Mouse (Mus musculus): ENCODE measurements around the gene Gtf2ird2. TPM values are rescaled to one million over a fixed set of nuclear protein-coding genes. Genes with fewer than 3 reads are reported as not detected.

Gene Gtf2ird2
- total RNA-seq, 4 experiments from 2014 or later: 16.1 to 19.6 (median 16.4) TPM

DNA sequence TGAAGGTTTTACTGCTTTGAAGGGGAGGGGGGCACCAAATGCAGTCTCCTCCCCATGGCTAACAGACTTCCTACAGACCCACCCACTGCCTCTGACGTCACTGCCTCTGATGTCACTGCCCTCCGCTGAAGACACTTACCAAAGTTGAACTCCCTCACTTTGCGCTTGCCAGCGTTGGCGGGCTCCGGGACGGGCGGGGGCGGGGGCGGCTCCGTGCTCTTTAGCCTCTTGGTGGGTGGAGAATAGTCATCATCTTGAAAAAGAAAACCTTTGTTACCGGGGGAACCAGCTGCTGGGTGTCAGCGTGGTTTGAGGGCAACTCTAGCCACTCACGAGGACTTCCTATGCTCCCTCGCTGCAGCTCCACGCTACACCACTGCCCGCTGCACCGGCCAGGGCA, 82.6 kb downstream of the Gtf2ird2 start:
- no peak for DNase-seq (ENCODE audit: low spot score in 2 of 2)

GRCm38 (mm10) chr5:134268751-134269150, 84.9 kb downstream of the Gtf2ird2 start:
- no peak for DNase-seq (ENCODE audit: low spot score in 2 of 2)

DNA sequence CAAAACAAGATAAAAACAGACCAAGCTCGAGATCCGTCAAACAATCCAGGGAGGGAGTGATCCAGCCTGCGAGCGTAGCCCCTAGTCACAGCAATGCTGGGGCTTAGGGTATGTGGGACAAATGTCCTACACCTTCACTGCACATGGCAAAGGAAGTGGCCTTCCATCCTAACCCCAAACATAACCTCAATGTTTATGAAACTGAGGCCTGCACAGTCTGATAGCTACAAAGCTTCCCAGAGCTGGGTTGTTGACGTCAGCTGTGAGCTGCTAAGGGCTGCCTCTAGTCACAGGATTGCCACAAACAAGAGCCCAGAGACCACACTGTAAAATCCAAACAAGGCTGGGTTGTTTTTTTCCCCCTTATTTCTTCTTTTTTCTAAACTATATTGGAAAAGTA, 85.9 kb downstream of the Gtf2ird2 start:
- no peak for DNase-seq (ENCODE audit: low spot score in 2 of 2)

GRCm38 (mm10) chr5:134270566-134270965, 86.7 kb downstream of the Gtf2ird2 start:
- no peak for DNase-seq (ENCODE audit: low spot score in 2 of 2)

GRCm38 (mm10) chr5:134271421-134271820, 87.6 kb downstream of the Gtf2ird2 start:
- DNase-seq (ENCODE audit: low spot score in 2 of 2): no peak

DNA sequence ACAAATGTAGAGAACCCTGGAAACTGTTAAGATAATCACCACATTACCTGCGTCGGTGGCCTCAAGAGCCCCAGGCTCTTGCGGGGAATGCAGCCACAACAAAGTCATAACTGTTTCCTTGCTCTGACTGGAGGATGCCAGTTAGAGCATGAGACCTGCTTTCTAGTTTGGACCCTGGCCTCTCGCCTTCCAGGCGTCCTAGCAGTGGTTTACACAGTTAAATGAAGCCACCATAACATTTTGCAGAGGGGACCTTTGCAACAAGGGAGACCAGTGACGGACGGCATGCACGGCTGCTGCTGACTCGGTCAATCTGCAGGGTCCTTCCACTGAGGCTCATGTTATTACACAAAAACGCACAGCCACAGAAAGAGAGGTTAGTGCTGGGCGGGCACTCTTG, 88.9 kb downstream of the Gtf2ird2 start:
- DNase-seq (ENCODE audit: low spot score in 2 of 2): no peak

GRCm38 (mm10) chr5:134273761-134274160, 89.9 kb downstream of the Gtf2ird2 start:
- no peak for DNase-seq (ENCODE audit: low spot score in 2 of 2)

Other genes with a start within 250 kb of the Gtf2ird2 start
- 100 to 1,000 TPM in 1 of 4 experiments, 10 to 100 TPM in 3; 53.3 to 102 (median 68.7) TPM for gene Castor2, start 84.3 kb upstream of the Gtf2ird2 start, total RNA-seq (2022)
- 10 to 100 TPM; 15.6 to 18.8 (median 16.9) TPM for gene Rcc1l, start 7.2 kb upstream of the Gtf2ird2 start, total RNA-seq (2022)
- gene Ncf1, start 45.6 kb downstream of the Gtf2ird2 start, total RNA-seq (2022): 10 to 100 TPM in 2 of 4 experiments, 1 to 10 TPM in 2; 6.3 to 25.6 (median 14.7) TPM
- 100 to 1,000 TPM; 200 to 239 (median 224) TPM for gene Gtf2i, start 130.7 kb downstream of the Gtf2ird2 start, total RNA-seq (2022)